Mouse (Mus musculus) cerebellum, postnatal 14 days (tissue): ENCODE results near the gene Ddr2.
A peak's percentile ranks its signal among the peaks of the same experiment; 100 is the strongest.

Source experiments
- DNase-seq, 2 experiments: peaks; one replicate each; pipeline ENCODE4 v3.0.0; 2021; ENCODE audit warnings: mixed read lengths in 2 of 2

The Ddr2 gene

GRCm38 (mm10) chr1:170086631-170087030 lies 23.9 kb downstream of the Ddr2 start:
- no peak for DNase-seq

GRCm38 (mm10) chr1:170084151-170084796 lies 26.3 kb downstream of the Ddr2 start:
- no peak for DNase-seq

- no peak for DNase-seq
These were observed 29.7 kb downstream of the Ddr2 start for GRCm38 (mm10) chr1:170080907-170081306.

- DNase-seq: no peak
These were observed 31.1 kb downstream of the Ddr2 start for GRCm38 (mm10) chr1:170079465-170079864.

GRCm38 (mm10) chr1:170076339-170076738 lies 34.2 kb downstream of the Ddr2 start:
- DNase-seq: no peak

- DNase-seq: no peak
These were observed 36.8 kb downstream of the Ddr2 start for GRCm38 (mm10) chr1:170073768-170074167.

GRCm38 (mm10) chr1:170069143-170069542 lies 41.4 kb downstream of the Ddr2 start:
- no peak for DNase-seq

GRCm38 (mm10) chr1:170065931-170066330 lies 44.6 kb downstream of the Ddr2 start:
- DNase-seq: no peak

GRCm38 (mm10) chr1:170065009-170065408 lies 45.6 kb downstream of the Ddr2 start:
- no peak for DNase-seq

GRCm38 (mm10) chr1:170064083-170064494 lies 46.5 kb downstream of the Ddr2 start:
- peak in 1 of 2 experiments; percentile 4 for DNase-seq

- DNase-seq: no peak
These were observed 50.3 kb downstream of the Ddr2 start for GRCm38 (mm10) chr1:170060214-170060613.

GRCm38 (mm10) chr1:170059347-170059746 lies 51.2 kb downstream of the Ddr2 start:
- DNase-seq: no peak

- no peak for DNase-seq
These were observed 52.5 kb downstream of the Ddr2 start for GRCm38 (mm10) chr1:170058051-170058450.

- no peak for DNase-seq
These were observed 53.0 kb downstream of the Ddr2 start for GRCm38 (mm10) chr1:170057607-170058006.

- DNase-seq: no peak
These were observed 53.6 kb downstream of the Ddr2 start for GRCm38 (mm10) chr1:170056921-170057320.

- no peak for DNase-seq
These were observed 54.3 kb downstream of the Ddr2 start for GRCm38 (mm10) chr1:170056214-170056613.

GRCm38 (mm10) chr1:170052469-170053065 lies 58.0 kb downstream of the Ddr2 start:
- DNase-seq: no peak

- DNase-seq: no peak
These were observed 58.9 kb downstream of the Ddr2 start for GRCm38 (mm10) chr1:170051631-170052177.

- no peak for DNase-seq
These were observed 62.1 kb downstream of the Ddr2 start for GRCm38 (mm10) chr1:170048434-170048833.

- no peak for DNase-seq
These were observed 65.7 kb downstream of the Ddr2 start for GRCm38 (mm10) chr1:170044726-170045471.

- no peak for DNase-seq
These were observed 66.8 kb downstream of the Ddr2 start for GRCm38 (mm10) chr1:170043753-170044152.

GRCm38 (mm10) chr1:170042996-170043395 lies 67.6 kb downstream of the Ddr2 start:
- no peak for DNase-seq

GRCm38 (mm10) chr1:170039402-170039801 lies 71.2 kb downstream of the Ddr2 start:
- no peak for DNase-seq

GRCm38 (mm10) chr1:170035575-170035974 lies 75.0 kb downstream of the Ddr2 start:
- no peak for DNase-seq
